Mouse (Mus musculus) ES-Bruce4 (cell line): ENCODE results near the gene Cutc. TPM values are rescaled to one million over a fixed set of nuclear protein-coding genes. Genes with fewer than 3 reads are reported as not detected.
A peak's percentile ranks its signal among the peaks of the same experiment; 100 is the strongest.

Experiments used
- H3K27ac ChIP-seq: 2 replicates; pipeline ENCODE4 v1.5.1; 2012; ENCODE audit warnings: low read length, inconsistent platforms; ENCODE audit not compliant: insufficient read depth
- H3K27me3 ChIP-seq: 2 replicates; pipeline ENCODE4 v1.6.1; 2012; ENCODE audit warnings: mild to moderate bottlenecking, low read length, inconsistent platforms; ENCODE audit not compliant: control insufficient read depth, poor library complexity, insufficient read depth, severe bottlenecking
- H3K36me3 ChIP-seq: 2 replicates; pipeline ENCODE4 v1.6.1; 2012; ENCODE audit warnings: inconsistent platforms, mild to moderate bottlenecking, low read length, moderate library complexity; ENCODE audit not compliant: control insufficient read depth, poor library complexity, insufficient read depth, severe bottlenecking
- H3K4me1 ChIP-seq: one replicate; pipeline ENCODE4 v1.8.1; 2011; ENCODE audit warnings: low read length; ENCODE audit not compliant: control insufficient read depth, insufficient read depth
- H3K4me3 ChIP-seq: 2 replicates; pipeline ENCODE4 v1.5.1; 2011; ENCODE audit warnings: low read depth, mild to moderate bottlenecking, low read length
- H3K9ac ChIP-seq: 2 replicates; pipeline ENCODE4 v1.6.1; 2012; ENCODE audit warnings: low read depth, mild to moderate bottlenecking, inconsistent platforms; ENCODE audit not compliant: poor library complexity, severe bottlenecking
- H3K9me3 ChIP-seq: replicated peaks from 2 replicates; pipeline ENCODE4 v1.6.1; 2012; ENCODE audit warnings: mild to moderate bottlenecking, low read length, inconsistent platforms; ENCODE audit not compliant: control insufficient read depth, poor library complexity, insufficient read depth, severe bottlenecking
- CTCF ChIP-seq: IDR thresholded peaks from one replicate; pipeline ENCODE4 v1.8.1; 2011; ENCODE audit warnings: low read depth, low read length
- EP300 ChIP-seq: IDR thresholded peaks from 2 replicates; pipeline ENCODE4 v1.6.1; 2011; ENCODE audit warnings: low read depth, low read length; ENCODE audit not compliant: insufficient read depth
- POLR2A ChIP-seq: IDR thresholded peaks from one replicate; pipeline ENCODE4 v1.8.1; 2011; ENCODE audit warnings: low read length; ENCODE audit not compliant: insufficient read depth
- polyA plus RNA-seq: library from polyadenylated mRNA; stranded (reverse); fragments of >200 nt; gene quantifications from 2 replicates; pipeline ENCODE4 v1.2.4, GENCODE M21; 2011; ENCODE audit warnings: low read depth; ENCODE audit not compliant: missing spikeins, insufficient read depth, insufficient read length

Gene Cutc
- polyA plus RNA-seq, 1 experiment: 8.0 TPM

- no peak overlapping the region for H3K4me3 ChIP-seq
- H3K9ac ChIP-seq: no peak overlapping the region
- no peaks in the 10 kb centered on the region for H3K27me3 ChIP-seq
- TF ChIP-seq EP300 (no peak), CTCF (peak; percentile 19), POLR2A (no peak)
- no peak overlapping the region for H3K27ac ChIP-seq
- H3K36me3 ChIP-seq: no peaks in the 10 kb centered on the region
- no peaks in the 10 kb centered on the region for H3K4me1 ChIP-seq
- no peaks in the 10 kb centered on the region for H3K9me3 ChIP-seq
Observed at GRCm38 (mm10) chr19:43760504-43760903, 7.7 kb downstream of the Cutc start.

- no peaks in the 10 kb centered on the region for H3K27me3 ChIP-seq
- no peaks in the 10 kb centered on the region for H3K36me3 ChIP-seq
- H3K9ac ChIP-seq: no peak overlapping the region
- H3K27ac ChIP-seq: no peak overlapping the region
- no peaks in the 10 kb centered on the region for H3K9me3 ChIP-seq
- no peak for TF ChIP-seq CTCF
- H3K4me1 ChIP-seq: no peaks in the 10 kb centered on the region
- H3K4me3 ChIP-seq: no peak overlapping the region
Observed at GRCm38 (mm10) chr19:43761543-43762256, 8.9 kb downstream of the Cutc start.

GRCm38 (mm10) chr19:43762410-43762809 is 9.6 kb downstream of the Cutc start:
- Histone ChIP-seq H3K4me1 (no peaks in the 10 kb centered on the region), H3K27ac (no peak overlapping the region), H3K4me3 (no peak overlapping the region), H3K9ac (no peak overlapping the region), H3K9me3 (no peaks in the 10 kb centered on the region), H3K27me3 (no peaks in the 10 kb centered on the region), H3K36me3 (no peaks in the 10 kb centered on the region)
- TF ChIP-seq POLR2A (no peak), CTCF (no peak), EP300 (no peak)

GRCm38 (mm10) chr19:43766451-43766850 is 13.7 kb downstream of the Cutc start:
- Histone ChIP-seq H3K36me3 (no peaks in the 10 kb centered on the region), H3K4me1 (no peaks in the 10 kb centered on the region), H3K9ac (no peak overlapping the region), H3K9me3 (no peaks in the 10 kb centered on the region), H3K4me3 (no peak overlapping the region), H3K27ac (no peak overlapping the region), H3K27me3 (no peaks in the 10 kb centered on the region)
- TF ChIP-seq EP300 (no peak), CTCF (no peak), POLR2A (no peak)

- H3K27me3 ChIP-seq: no peaks in the 10 kb centered on the region
- H3K4me3 ChIP-seq: no peak overlapping the region
- H3K36me3 ChIP-seq: no peaks in the 10 kb centered on the region
- H3K27ac ChIP-seq: no peak overlapping the region
- H3K4me1 ChIP-seq: no peaks in the 10 kb centered on the region
- H3K9ac ChIP-seq: no peak overlapping the region
- TF ChIP-seq POLR2A (no peak), EP300 (no peak), CTCF (no peak)
- H3K9me3 ChIP-seq: no peaks in the 10 kb centered on the region
Observed at GRCm38 (mm10) chr19:43767549-43768322, 14.9 kb downstream of the Cutc start.

GRCm38 (mm10) chr19:43769366-43769960 is 16.7 kb downstream of the Cutc start:
- Histone ChIP-seq H3K4me3 (no peak overlapping the region), H3K4me1 (no peaks in the 10 kb centered on the region), H3K27ac (no peak overlapping the region), H3K27me3 (no peaks in the 10 kb centered on the region), H3K9me3 (no peaks in the 10 kb centered on the region), H3K36me3 (no peaks in the 10 kb centered on the region), H3K9ac (no peak overlapping the region)
- TF ChIP-seq CTCF: no peak
- no peak for TF ChIP-seq EP300
- no peak for TF ChIP-seq POLR2A
